In genomic region chr2:80639398-80639797, GRCm38 (mm10) we compare ENCODE assay signal across 8 mouse cellular contexts. TPM values are rescaled to one million over a fixed set of nuclear protein-coding genes. Genes with fewer than 3 reads are reported as not detected.
DNase-seq lines count a peak whose midpoint lies in the region; ATAC-seq and TF ChIP-seq lines count a peak whose summit lies in the region.

No protein-coding gene starts in this region.

- peaks cover 4% of the 10 kb centered on the region for H3K4me1 ChIP-seq in heart, embryonic 15.5 days (replicated peaks)
- H3K4me1 ChIP-seq in ES-E14 (ENCODE audit: control insufficient read depth in 2 of 2, insufficient read depth in 2 of 2, low read length in 2 of 2, poor library complexity in 1 of 2): peaks cover 0 to 2% of the 10 kb centered on the region in 2 experiments; a peak in 1 of 4 replicates
- peaks cover 11% of the 10 kb centered on the region for H3K4me1 ChIP-seq in forebrain, embryonic 15.5 days
- peaks cover 5% of the 10 kb centered on the region for H3K4me1 ChIP-seq in liver, embryonic 16.5 days (ENCODE audit: control insufficient read depth, low read depth, low read length)

- WGBS in heart, embryonic 15.5 days: 10% methylated on average over 8 of the region's 8 CpGs
- 12% methylated on average over 8 of the region's 8 CpGs for WGBS in forebrain, embryonic 15.5 days
- WGBS in liver, embryonic 16.5 days (ENCODE audit: insufficient replicate concordance): 5% methylated on average over 8 of the region's 8 CpGs

- in situ Hi-C loops in ES-E14 (cut with MboI; ENCODE audit: low sequenced_read_pairs in 2 of 2, unreplicated experiment in 2 of 2): no loop called here

- no peaks in the 10 kb centered on the region for H3K27me3 ChIP-seq in heart, embryonic 15.5 days
- no peaks in the 10 kb centered on the region for H3K27me3 ChIP-seq in forebrain, embryonic 15.5 days
- no peaks in the 10 kb centered on the region for H3K27me3 ChIP-seq in liver, embryonic 16.5 days (ENCODE audit: control insufficient read depth, insufficient read depth, low read depth, low read length)

- H3K9ac ChIP-seq in heart, embryonic 15.5 days: peak overlapping the region; percentile 82
- peak overlapping the region; percentile 91; the same call in 1 of the 2 replicates for H3K9ac ChIP-seq in ES-E14 (ENCODE audit: insufficient read depth, low read depth, low read length, poor library complexity, severe bottlenecking)
- peak overlapping the region; percentile 63 for H3K9ac ChIP-seq in forebrain, embryonic 15.5 days (replicated peaks)
- peak overlapping the region; percentile 90 for H3K9ac ChIP-seq in liver, embryonic 16.5 days (ENCODE audit: low read depth, low read length)

- H3K4me3 ChIP-seq in heart, embryonic 15.5 days: peak overlapping the region; percentile 96
- H3K4me3 ChIP-seq in ES-E14 (ENCODE audit: insufficient read depth in 1 of 2, low read depth in 1 of 2, low read length in 2 of 2, poor library complexity in 1 of 2, severe bottlenecking in 1 of 2): peak overlapping the region; percentile 75 to 91
- H3K4me3 ChIP-seq in forebrain, embryonic 15.5 days: peak overlapping the region; percentile 74
- peak overlapping the region; percentile 94 for H3K4me3 ChIP-seq in liver, embryonic 16.5 days (ENCODE audit: low read depth, low read length)

- no peaks in the 10 kb centered on the region for H3K9me3 ChIP-seq in heart, embryonic 15.5 days (replicated peaks)
- no peaks in the 10 kb centered on the region for H3K9me3 ChIP-seq in ES-E14 (ENCODE audit: control insufficient read depth, insufficient read depth, low read depth, low read length)
- H3K9me3 ChIP-seq in forebrain, embryonic 15.5 days: no peaks in the 10 kb centered on the region
- no peaks in the 10 kb centered on the region for H3K9me3 ChIP-seq in liver, embryonic 16.5 days (replicated peaks; ENCODE audit: control insufficient read depth, low read length)

- no peak overlapping the region; the same call in 1 of the 2 replicates for H3K27ac ChIP-seq in heart, embryonic 15.5 days
- peak overlapping the region; percentile 91; the same call in 1 of the 2 replicates for H3K27ac ChIP-seq in ES-E14 (ENCODE audit: insufficient read depth, low read depth, low read length, poor library complexity, severe bottlenecking)
- no peak overlapping the region for H3K27ac ChIP-seq in forebrain, embryonic 15.5 days (replicated peaks)
- peak overlapping the region; percentile 77 for H3K27ac ChIP-seq in liver, embryonic 16.5 days (ENCODE audit: low read length)

- peak overlapping the region; percentile 73 for H3K4me2 ChIP-seq in heart, embryonic 15.5 days
- peak overlapping the region; percentile 65 for H3K4me2 ChIP-seq in forebrain, embryonic 15.5 days (replicated peaks)
- peak overlapping the region; percentile 65 for H3K4me2 ChIP-seq in liver, embryonic 16.5 days (ENCODE audit: low read depth, low read length)

- DNase-seq in heart, postnatal 14 days: no peak
- DNase-seq in ES-E14 (ENCODE audit: low read depth, low spot score): no peak
- DNase-seq in urinary bladder, postnatal 10 days (ENCODE audit: low spot score): no peak
- DNase-seq in cerebellum, adult 8-10 months: no peak
- no peak for DNase-seq in adipocyte (ENCODE audit: low spot score)

- ATAC-seq in heart, embryonic 15.5 days (replicated peaks; ENCODE audit: insufficient number of reproducible peaks, insufficient read depth, low FRiP score, low read depth): no peak
- no peak for ATAC-seq in forebrain, embryonic 15.5 days (replicated peaks)
- ATAC-seq in liver, embryonic 16.5 days (ENCODE audit: low read depth): no peak

- peaks cover 12% of the 10 kb centered on the region for H3K36me3 ChIP-seq in heart, embryonic 15.5 days
- H3K36me3 ChIP-seq in ES-E14 (ENCODE audit: control insufficient read depth, insufficient read depth, low read length, poor library complexity, severe bottlenecking): peaks cover 6% of the 10 kb centered on the region
- H3K36me3 ChIP-seq in forebrain, embryonic 15.5 days: peaks cover 17% of the 10 kb centered on the region
- H3K36me3 ChIP-seq in liver, embryonic 16.5 days (ENCODE audit: control insufficient read depth, insufficient read depth): peaks cover 12% of the 10 kb centered on the region

- intact Hi-C loops in heart, postnatal 14 days (cut with DNase I): loop anchor here (2.0 kb wide), 2 partner anchors 17 to 59 kb away; partner anchors contain the start of gene Nckap1

TF ChIP-seq in ES-E14, 5 proteins besides CTCF, POLR2A, EP300 and RAD21:
- TF ChIP-seq MAFK (IDR thresholded peaks at IDR 0.05; ENCODE audit: insufficient read depth, low read depth, low read length) (no peak), ZC3H11A (IDR thresholded peaks at IDR 0.05; ENCODE audit: borderline replicate concordance, low read depth, low read length) (no peak), ZNF384 (IDR thresholded peaks at IDR 0.05; ENCODE audit: low read depth, low read length) (no peak), HCFC1 (IDR thresholded peaks at IDR 0.05; ENCODE audit: borderline replicate concordance, insufficient read depth, low read length) (no peak), CHD2 (IDR thresholded peaks at IDR 0.05; ENCODE audit: low read depth, low read length) (no peak)

RNA-seq across cellular contexts. Expression of gene Nup35, which starts 22.4 kb away (rescaled TPM):
- polyA plus RNA-seq in heart, embryonic 15.5 days (2015; fragmentation: Nextera tagmentation; extraction: Ambion mirVana): 18.4 and 21.9 TPM in 2 replicates
- 1 to 10 TPM; 6.6 to 7.6 TPM for total RNA-seq in heart, postnatal 14 days (2021)
- total RNA-seq in ES-E14 (2012; rRNA removed): 39.1 and 55.8 TPM in 2 replicates
- polyA plus RNA-seq in forebrain, embryonic 15.5 days (2015; fragmentation: Nextera tagmentation; extraction: Ambion mirVana): 51.0 and 56.1 TPM in 2 replicates
- 21.7 and 26.0 TPM in 2 replicates for polyA plus RNA-seq in liver, embryonic 16.5 days (2015; fragmentation: Nextera tagmentation; extraction: Ambion mirVana)

RNA-seq across cellular contexts. Expression of gene Dusp19, which starts 22.6 kb away (rescaled TPM):
- polyA plus RNA-seq in heart, embryonic 15.5 days (2015; fragmentation: Nextera tagmentation; extraction: Ambion mirVana): 9.3 and 10.6 TPM in 2 replicates
- total RNA-seq in heart, postnatal 14 days (2021): 1 to 10 TPM; 7.5 to 9.5 TPM
- total RNA-seq in ES-E14 (2012; rRNA removed): 7.3 TPM in 2 replicates
- polyA plus RNA-seq in forebrain, embryonic 15.5 days (2015; fragmentation: Nextera tagmentation; extraction: Ambion mirVana): 16.5 and 18.7 TPM in 2 replicates
- polyA plus RNA-seq in liver, embryonic 16.5 days (2015; fragmentation: Nextera tagmentation; extraction: Ambion mirVana): 4.2 and 4.3 TPM in 2 replicates

RNA-seq across cellular contexts. Expression of gene Nckap1, which starts 58.2 kb away (rescaled TPM):
- 50.4 and 56.8 TPM in 2 replicates for polyA plus RNA-seq in heart, embryonic 15.5 days (2015; fragmentation: Nextera tagmentation; extraction: Ambion mirVana)
- 10 to 100 TPM; 69.9 to 72.2 TPM for total RNA-seq in heart, postnatal 14 days (2021)
- total RNA-seq in ES-E14 (2012; rRNA removed): 50.3 and 62.6 TPM in 2 replicates
- polyA plus RNA-seq in forebrain, embryonic 15.5 days (2015; fragmentation: Nextera tagmentation; extraction: Ambion mirVana): 97.6 and 104 TPM in 2 replicates
- 7.2 and 9.0 TPM in 2 replicates for polyA plus RNA-seq in liver, embryonic 16.5 days (2015; fragmentation: Nextera tagmentation; extraction: Ambion mirVana)

Comparison
In these comparisons a context has a peak if more than half of its experiments do, and no peak if none do; other contexts are left out.
1. H3K27ac ChIP-seq: peak in ES-E14 (single experiment) and liver, embryonic 16.5 days (single experiment); none in heart, embryonic 15.5 days (single experiment) and forebrain, embryonic 15.5 days (single experiment).
2. Peak in every context shown above with its lines, with median percentiles within 50 percentile points of each other: H3K4me2 ChIP-seq, H3K4me3 ChIP-seq and H3K9ac ChIP-seq.